Mouse (Mus musculus) kidney, embryonic 14.5 days (tissue): ENCODE measurements around the gene Rbm4b. TPM values are rescaled to one million over a fixed set of nuclear protein-coding genes. Genes with fewer than 3 reads are reported as not detected.

Experiments used
- ATAC-seq: fragments of 200-750 bp; cut with Nextera tagmentation; 2 replicates; pipeline ENCODE4 v1.8.0; 2017; ENCODE audit warnings: moderate number of reproducible peaks, mild to moderate bottlenecking, moderate TSS enrichment, moderate library complexity; ENCODE audit not compliant: low FRiP score, low TSS enrichment
- H3K27ac ChIP-seq: fragments of 300-500 bp; sonication (generic); 2 replicates; pipeline ENCODE4 v1.5.1; 2014; ENCODE audit warnings: low read depth, mild to moderate bottlenecking, low read length, moderate library complexity, mixed read lengths
- H3K27me3 ChIP-seq: fragments of 300-500 bp; sonication (generic); 2 replicates; pipeline ENCODE4 v1.6.1; 2014; ENCODE audit warnings: mild to moderate bottlenecking, low read length; ENCODE audit not compliant: control insufficient read depth, insufficient read depth
- H3K36me3 ChIP-seq: fragments of 300-500 bp; sonication (generic); 2 replicates; pipeline ENCODE4 v1.6.1; 2014; ENCODE audit warnings: low read length, mixed read lengths; ENCODE audit not compliant: control insufficient read depth, insufficient read depth
- H3K4me1 ChIP-seq: fragments of 300-500 bp; sonication (generic); 2 replicates; pipeline ENCODE4 v1.6.1; 2014; ENCODE audit warnings: low read length, mixed read lengths; ENCODE audit not compliant: control insufficient read depth, insufficient read depth
- H3K4me2 ChIP-seq: fragments of 300-500 bp; sonication (generic); replicated peaks from 2 replicates; pipeline ENCODE4 v1.6.1; 2014; ENCODE audit warnings: low read depth, mild to moderate bottlenecking, low read length
- H3K4me3 ChIP-seq: fragments of 300-500 bp; sonication (generic); 2 replicates; pipeline ENCODE4 v1.5.1; 2014; ENCODE audit warnings: mild to moderate bottlenecking, low read length
- H3K9ac ChIP-seq: fragments of 300-500 bp; sonication (generic); 2 replicates; pipeline ENCODE4 v1.6.1; 2014; ENCODE audit warnings: low read depth, mild to moderate bottlenecking, low read length, moderate library complexity
- H3K9me3 ChIP-seq: fragments of 300-500 bp; sonication (generic); 2 replicates; pipeline ENCODE4 v1.6.1; 2016; ENCODE audit warnings: low read length; ENCODE audit not compliant: control insufficient read depth
- WGBS: fragments of 180-500 bp; shearing (Covaris S2); extraction: QIAGEN DNeasy Blood & Tissue Kit; methylation state at CpG from one replicate; pipeline ENCODE4 v1.1.7; 2014; 5-methylcytosine and 5-hydroxymethylcytosine counted together
- polyA plus RNA-seq: library from polyadenylated mRNA; unstranded; fragments of >200 nt; fragmentation: Nextera tagmentation; extraction: Ambion mirVana; gene quantifications from 2 replicates; pipeline ENCODE4 v1.2.1, GENCODE M21; 2014

The Rbm4b gene
- polyA plus RNA-seq, 1 experiment from 2014 or later = 79.8 TPM

DNA sequence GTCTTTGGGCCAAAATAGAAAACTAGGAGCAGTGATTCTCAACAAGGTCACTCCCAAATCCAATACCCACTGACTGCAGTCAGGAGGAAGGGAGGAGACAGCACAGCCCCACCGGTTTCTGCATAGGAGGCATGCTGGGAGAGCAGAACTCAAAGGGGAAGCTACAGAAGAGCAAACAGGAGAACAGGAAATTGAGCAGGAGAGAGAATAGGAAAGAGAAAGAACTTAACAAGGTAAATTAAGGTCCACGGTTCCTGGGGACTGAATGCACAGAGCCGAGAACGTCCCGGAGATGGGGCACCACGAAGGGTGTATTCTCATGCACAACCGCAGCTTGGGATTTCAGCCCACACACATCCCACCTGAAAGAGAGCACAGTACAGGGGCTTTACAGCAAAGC is 28.9 kb downstream of the Rbm4b start:
- ATAC-seq = no peak
- Histone ChIP-seq H3K27me3 (no peaks in the 10 kb centered on the region), H3K36me3 (peaks cover 93% of the 10 kb centered on the region), H3K4me3 (no peak overlapping the region), H3K4me2 (no peak overlapping the region), H3K27ac (no peak overlapping the region), H3K9me3 (no peaks in the 10 kb centered on the region), H3K9ac (no peak overlapping the region), H3K4me1 (no peaks in the 10 kb centered on the region)
- WGBS = 93% methylated on average over 7 of the region's 7 CpGs

DNA sequence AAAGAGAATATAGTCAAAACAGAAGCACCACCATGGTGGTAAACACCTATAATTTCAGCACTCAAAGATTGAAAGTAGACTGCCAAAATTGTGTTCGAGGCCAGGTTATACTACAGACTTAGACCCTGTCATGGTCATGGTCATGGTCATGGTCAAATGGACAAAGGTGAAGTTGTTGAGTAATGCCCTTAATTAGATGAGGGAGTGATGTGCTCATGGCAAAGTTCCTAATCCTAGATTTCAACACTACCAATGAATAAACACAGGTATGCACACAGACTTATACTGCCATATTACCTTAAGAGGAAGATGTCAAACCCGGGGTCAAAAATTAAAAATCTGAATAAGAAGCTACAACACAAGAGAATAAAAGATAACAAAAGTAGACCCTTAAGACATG is 30.0 kb downstream of the Rbm4b start:
- H3K36me3 ChIP-seq = peaks cover 91% of the 10 kb centered on the region
- H3K4me3 ChIP-seq = no peak overlapping the region
- H3K27me3 ChIP-seq = no peaks in the 10 kb centered on the region
- no peak for ATAC-seq
- WGBS = 78% methylated on average over 2 of the region's 2 CpGs
- no peak overlapping the region for H3K4me2 ChIP-seq
- no peak overlapping the region for H3K27ac ChIP-seq
- 0 out of 2 replicates have a peak, but pooled peaks cover 1% of the 10 kb centered on the region for H3K4me1 ChIP-seq
- H3K9me3 ChIP-seq = no peaks in the 10 kb centered on the region
- H3K9ac ChIP-seq = no peak overlapping the region

DNA sequence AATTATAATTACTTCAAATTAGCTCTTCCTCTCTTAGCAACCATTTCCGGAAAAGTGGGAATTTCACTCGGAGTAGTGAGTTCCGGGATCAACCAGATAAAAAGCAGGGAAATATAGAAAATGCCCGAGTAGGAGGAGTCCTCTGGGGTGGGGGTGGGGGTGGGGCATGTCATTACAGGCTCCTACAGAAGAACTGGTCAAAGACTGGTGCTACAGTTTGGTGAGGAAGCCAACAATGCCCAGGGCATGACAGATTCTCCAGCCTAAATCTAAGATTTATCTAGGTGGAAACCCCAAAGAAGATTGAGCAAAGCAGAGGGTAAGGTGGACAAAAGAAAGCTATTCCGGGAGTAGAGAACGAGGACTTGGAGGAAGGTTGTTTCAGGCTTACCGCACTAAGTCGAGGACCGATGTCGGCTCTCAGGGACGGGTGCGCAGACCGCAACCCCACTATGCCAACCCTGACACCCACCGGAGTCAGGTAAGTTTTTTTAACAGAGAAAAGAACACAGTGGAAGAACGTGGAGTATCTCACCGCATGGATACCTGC is 37.1 kb downstream of the Rbm4b start:
- Histone ChIP-seq H3K36me3 (peaks cover 36% of the 10 kb centered on the region), H3K9me3 (no peaks in the 10 kb centered on the region), H3K27ac (peak overlapping the region; percentile 83), H3K27me3 (no peaks in the 10 kb centered on the region), H3K4me2 (peak overlapping the region; percentile 65), H3K9ac (peak overlapping the region; percentile 84), H3K4me1 (peaks cover 17% of the 10 kb centered on the region), H3K4me3 (peak overlapping the region; percentile 91)
- WGBS = under 1% methylated on average over 16 of the region's 16 CpGs
- peak; percentile 41 for ATAC-seq

DNA sequence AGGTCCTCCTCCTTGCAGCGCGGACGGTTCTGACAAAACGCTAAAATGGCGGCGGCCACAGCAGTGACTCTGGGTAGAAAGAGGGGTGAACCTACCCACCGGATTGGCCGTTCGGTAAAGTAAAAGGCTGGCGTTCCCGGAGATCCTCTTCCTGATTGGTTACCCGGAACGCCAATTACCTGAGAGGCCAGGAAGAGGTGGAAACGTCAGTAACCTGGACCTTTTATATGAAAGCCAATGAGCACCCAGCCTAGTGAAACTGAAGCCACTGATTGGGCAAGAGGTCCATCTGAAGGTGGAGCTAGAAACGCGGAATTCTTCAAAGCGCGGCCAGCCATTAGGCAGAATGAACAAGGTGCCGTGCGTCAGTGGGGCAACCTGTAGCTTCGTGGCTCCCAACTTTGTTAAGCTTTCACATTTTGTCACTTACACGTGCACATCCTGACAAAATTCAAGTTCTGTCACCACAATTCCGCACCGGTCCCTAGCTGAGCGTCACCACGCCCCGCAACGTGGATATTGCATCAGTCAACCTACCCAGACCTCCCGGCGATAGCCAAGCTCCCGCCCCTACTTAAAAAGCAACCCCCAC is 37.6 kb downstream of the Rbm4b start, which contains the start of gene Rbm4:
Rbm4 (minus strand) TSS at position 71 of the 592 bp plus-strand sequence.
- under 1% methylated on average over 31 of the region's 31 CpGs for WGBS
- Histone ChIP-seq H3K4me3 (peak within 1 kb of the TSS; percentile 91), H3K9me3 (no peaks in the 10 kb centered on the region), H3K27me3 (no peaks in the 10 kb centered on the region), H3K9ac (peak within 1 kb of the TSS; percentile 84), H3K4me2 (peak within 1 kb of the TSS; percentile 65), H3K36me3 (peaks cover 35% of the 10 kb centered on the region), H3K4me1 (peaks cover 17% of the 10 kb centered on the region), H3K27ac (peak within 1 kb of the TSS; percentile 83)
- peak; percentile 98 for ATAC-seq

GRCm38 (mm10) chr19:4795929-4796328 is 39.6 kb downstream of the Rbm4b start:
- Histone ChIP-seq H3K27ac (no peak overlapping the region), H3K4me2 (no peak overlapping the region), H3K4me3 (no peak overlapping the region), H3K9ac (no peak overlapping the region), H3K27me3 (no peaks in the 10 kb centered on the region), H3K4me1 (peaks cover 17% of the 10 kb centered on the region), H3K36me3 (peaks cover 44% of the 10 kb centered on the region), H3K9me3 (no peaks in the 10 kb centered on the region)
- WGBS = 54% methylated on average over 1 of the region's 1 CpGs
- no peak for ATAC-seq

DNA sequence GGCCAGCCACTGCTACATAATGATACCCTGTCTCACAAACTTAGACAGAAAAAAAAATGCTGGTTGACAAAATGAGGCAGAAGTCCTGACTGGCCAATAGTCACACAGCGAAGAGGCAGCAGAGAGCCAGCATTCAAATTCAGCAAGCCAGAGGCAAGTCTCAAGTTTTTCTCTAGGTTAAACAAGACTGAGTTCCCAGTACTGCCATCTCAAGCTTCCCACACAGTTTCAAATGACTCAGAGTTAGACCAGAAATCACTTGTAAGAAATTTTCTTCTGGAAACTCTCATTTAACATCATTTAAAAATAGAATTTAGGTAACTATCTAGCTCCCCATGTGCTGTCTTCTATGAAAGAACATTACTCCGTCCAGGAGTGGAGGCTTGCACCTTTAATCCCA is 41.5 kb downstream of the Rbm4b start:
- no peak overlapping the region for H3K9ac ChIP-seq
- no peak overlapping the region for H3K27ac ChIP-seq
- no peak overlapping the region for H3K4me3 ChIP-seq
- no peaks in the 10 kb centered on the region for H3K27me3 ChIP-seq
- WGBS = 98% methylated on average over 2 of the region's 2 CpGs
- H3K36me3 ChIP-seq = peaks cover 50% of the 10 kb centered on the region
- ATAC-seq = no peak
- peaks cover 6% of the 10 kb centered on the region; the same call in 1 of the 2 replicates for H3K4me1 ChIP-seq
- H3K4me2 ChIP-seq = no peak overlapping the region
- H3K9me3 ChIP-seq = no peaks in the 10 kb centered on the region

DNA sequence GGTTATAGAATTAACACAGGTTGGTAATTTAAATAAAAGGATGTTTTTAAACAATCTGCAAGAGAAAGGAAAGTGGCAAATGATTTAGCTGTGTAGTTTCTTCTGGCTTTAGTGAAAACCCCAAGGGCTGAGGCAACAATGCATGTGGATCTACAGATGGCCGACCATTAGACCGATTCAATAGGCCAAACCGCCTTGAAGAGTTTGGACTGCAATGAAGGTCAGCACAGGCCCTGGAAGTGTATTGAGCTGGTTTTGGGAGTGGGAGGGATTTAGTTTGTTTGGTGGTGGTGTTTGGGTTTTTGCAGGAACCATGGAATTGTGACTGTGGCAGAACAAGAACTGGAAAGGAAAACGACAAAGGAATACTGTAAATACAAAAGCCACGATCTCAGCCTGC is 42.8 kb downstream of the Rbm4b start:
- H3K9ac ChIP-seq = no peak overlapping the region
- H3K4me2 ChIP-seq = no peak overlapping the region
- H3K9me3 ChIP-seq = no peaks in the 10 kb centered on the region
- peaks cover 62% of the 10 kb centered on the region for H3K36me3 ChIP-seq
- H3K4me3 ChIP-seq = no peak overlapping the region
- H3K27me3 ChIP-seq = no peaks in the 10 kb centered on the region
- peaks cover 6% of the 10 kb centered on the region; the same call in 1 of the 2 replicates for H3K4me1 ChIP-seq
- no peak for ATAC-seq
- H3K27ac ChIP-seq = no peak overlapping the region
- 95% methylated on average over 5 of the region's 5 CpGs for WGBS

GRCm38 (mm10) chr19:4802691-4803091 is 46.4 kb downstream of the Rbm4b start:
- 97% methylated on average over 7 of the region's 7 CpGs for WGBS
- H3K4me3 ChIP-seq = no peak overlapping the region
- ATAC-seq = no peak
- peaks cover 60% of the 10 kb centered on the region for H3K36me3 ChIP-seq
- no peaks in the 10 kb centered on the region for H3K9me3 ChIP-seq
- 0 out of 2 replicates have a peak, but pooled peaks cover under 1% of the 10 kb centered on the region for H3K4me1 ChIP-seq
- no peaks in the 10 kb centered on the region for H3K27me3 ChIP-seq
- no peak overlapping the region for H3K9ac ChIP-seq
- no peak overlapping the region for H3K4me2 ChIP-seq
- H3K27ac ChIP-seq = no peak overlapping the region

DNA sequence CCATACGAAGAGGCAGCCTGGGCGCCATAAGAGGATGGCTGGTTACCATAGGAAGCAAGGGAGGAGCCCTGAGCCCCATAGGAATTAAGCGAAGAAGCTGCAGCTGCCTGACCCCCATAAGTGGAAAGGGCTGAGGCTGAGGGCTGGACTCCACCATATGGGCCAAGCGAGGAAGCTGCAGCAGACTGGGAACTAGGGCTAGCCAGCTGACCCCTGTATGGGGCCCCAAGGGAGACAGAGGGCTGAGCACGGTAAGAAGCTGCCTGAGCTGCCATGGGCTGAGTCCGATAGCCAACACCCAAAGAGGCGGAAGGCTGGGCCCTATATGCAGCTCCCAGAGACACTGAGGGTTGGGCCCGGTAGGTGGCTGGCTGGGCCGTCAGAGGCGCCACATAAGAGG is 47.0 kb downstream of the Rbm4b start:
- Histone ChIP-seq H3K4me3 (no peak overlapping the region), H3K36me3 (peaks cover 57% of the 10 kb centered on the region)
- no peak for ATAC-seq

More for the DNA sequence above, 47.0 kb downstream of the Rbm4b start:
- Histone ChIP-seq H3K27me3 (no peaks in the 10 kb centered on the region), H3K27ac (no peak overlapping the region), H3K9me3 (no peaks in the 10 kb centered on the region), H3K4me1 (peaks cover 6% of the 10 kb centered on the region; the same call in 1 of the 2 replicates), H3K9ac (no peak overlapping the region), H3K4me2 (no peak overlapping the region)
- WGBS = 78% methylated on average over 10 of the region's 10 CpGs
